Mouse (Mus musculus) left cerebral cortex, adult 9 months (tissue): ENCODE results near the gene Il1r2.

Source experiments
- DNase-seq, 2 experiments: peaks; one replicate each; pipeline ENCODE4 v3.0.0; 2022; ENCODE audit warnings: low spot score in 2 of 2

Gene Il1r2

GRCm38 (mm10) chr1:40059122-40059774 is 14.6 kb upstream of the Il1r2 start:
- no peak for DNase-seq

GRCm38 (mm10) chr1:40061359-40061758 is 12.5 kb upstream of the Il1r2 start:
- no peak for DNase-seq

GRCm38 (mm10) chr1:40063409-40063808 is 10.5 kb upstream of the Il1r2 start:
- no peak for DNase-seq

- no peak for DNase-seq
These were observed 9.4 kb upstream of the Il1r2 start for GRCm38 (mm10) chr1:40064508-40064907.

- DNase-seq, result no peak
These were observed 1.3 kb upstream of the Il1r2 start for GRCm38 (mm10) chr1:40072558-40072957.

- no peak for DNase-seq
These were observed 3.4 kb downstream of the Il1r2 start for GRCm38 (mm10) chr1:40077328-40077727.

- DNase-seq, result no peak
These were observed 7.2 kb downstream of the Il1r2 start for GRCm38 (mm10) chr1:40081041-40081440.

GRCm38 (mm10) chr1:40084386-40084785 is 10.5 kb downstream of the Il1r2 start:
- peak in 1 of 2 experiments; percentile 16 for DNase-seq

- peak; percentile 49 to 80 for DNase-seq
These were observed 11.7 kb downstream of the Il1r2 start for GRCm38 (mm10) chr1:40085403-40086182.

GRCm38 (mm10) chr1:40091160-40091559 is 17.3 kb downstream of the Il1r2 start:
- no peak for DNase-seq

GRCm38 (mm10) chr1:40092541-40092940 is 18.7 kb downstream of the Il1r2 start:
- no peak for DNase-seq

GRCm38 (mm10) chr1:40094601-40095304 is 20.9 kb downstream of the Il1r2 start:
- no peak for DNase-seq

- no peak for DNase-seq
These were observed 21.7 kb downstream of the Il1r2 start for GRCm38 (mm10) chr1:40095585-40095984.

- no peak for DNase-seq
These were observed 32.4 kb downstream of the Il1r2 start for GRCm38 (mm10) chr1:40106306-40106705.

GRCm38 (mm10) chr1:40106719-40107118 is 32.8 kb downstream of the Il1r2 start:
- no peak for DNase-seq

GRCm38 (mm10) chr1:40107971-40108749 is 34.3 kb downstream of the Il1r2 start:
- no peak for DNase-seq

- DNase-seq, result no peak
These were observed 35.9 kb downstream of the Il1r2 start for GRCm38 (mm10) chr1:40109736-40110135.

GRCm38 (mm10) chr1:40115271-40115670 is 41.4 kb downstream of the Il1r2 start:
- peak in 1 of 2 experiments; percentile 64 for DNase-seq

GRCm38 (mm10) chr1:40116422-40116821 is 42.5 kb downstream of the Il1r2 start:
- peak; percentile 16 to 85 for DNase-seq

- no peak for DNase-seq
These were observed 43.7 kb downstream of the Il1r2 start for GRCm38 (mm10) chr1:40117565-40117964.

- DNase-seq, result no peak
These were observed 50.4 kb downstream of the Il1r2 start for GRCm38 (mm10) chr1:40124237-40124636.

GRCm38 (mm10) chr1:40128481-40128880 is 54.6 kb downstream of the Il1r2 start:
- no peak for DNase-seq
